Mouse (Mus musculus): ENCODE results near the gene Wdfy4. TPM values are rescaled to one million over a fixed set of nuclear protein-coding genes. Genes with fewer than 3 reads are reported as not detected.

Wdfy4 gene
- polyA plus RNA-seq, 1 experiment = 19.4 TPM

DNA sequence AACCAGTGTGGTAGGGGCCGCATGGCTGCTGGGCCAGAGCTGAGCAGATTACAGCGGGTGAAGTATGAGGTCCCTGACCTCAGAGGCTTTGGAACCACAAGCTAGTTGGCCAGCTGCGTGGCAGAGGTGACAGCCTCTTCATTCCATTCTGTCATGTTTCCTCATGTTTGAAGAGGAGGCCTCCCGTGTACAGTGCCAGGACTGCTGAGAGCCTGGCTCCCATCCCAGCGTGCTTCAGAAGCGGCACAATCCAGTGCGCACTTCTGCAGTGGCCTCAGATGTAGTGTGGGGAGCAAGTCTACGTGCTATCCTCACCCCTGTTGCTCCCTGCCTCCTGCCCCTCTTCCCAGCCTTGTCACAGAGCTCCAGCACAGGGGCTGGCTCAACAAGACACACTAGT, 228.8 kb downstream of the Wdfy4 start:
- no peak for DNase-seq
- 84% methylated on average over 8 of the region's 8 CpGs for WGBS
- no peak for TF ChIP-seq CTCF (IDR thresholded peaks at IDR 0.05; ENCODE audit: borderline replicate concordance, control insufficient read depth, extremely low read depth, insufficient read depth, low read length, poor library complexity)
- TF ChIP-seq POLR2A (IDR thresholded peaks at IDR 0.05; ENCODE audit: control insufficient read depth, extremely low read depth, insufficient read depth, low read length, poor library complexity) = no peak

DNA sequence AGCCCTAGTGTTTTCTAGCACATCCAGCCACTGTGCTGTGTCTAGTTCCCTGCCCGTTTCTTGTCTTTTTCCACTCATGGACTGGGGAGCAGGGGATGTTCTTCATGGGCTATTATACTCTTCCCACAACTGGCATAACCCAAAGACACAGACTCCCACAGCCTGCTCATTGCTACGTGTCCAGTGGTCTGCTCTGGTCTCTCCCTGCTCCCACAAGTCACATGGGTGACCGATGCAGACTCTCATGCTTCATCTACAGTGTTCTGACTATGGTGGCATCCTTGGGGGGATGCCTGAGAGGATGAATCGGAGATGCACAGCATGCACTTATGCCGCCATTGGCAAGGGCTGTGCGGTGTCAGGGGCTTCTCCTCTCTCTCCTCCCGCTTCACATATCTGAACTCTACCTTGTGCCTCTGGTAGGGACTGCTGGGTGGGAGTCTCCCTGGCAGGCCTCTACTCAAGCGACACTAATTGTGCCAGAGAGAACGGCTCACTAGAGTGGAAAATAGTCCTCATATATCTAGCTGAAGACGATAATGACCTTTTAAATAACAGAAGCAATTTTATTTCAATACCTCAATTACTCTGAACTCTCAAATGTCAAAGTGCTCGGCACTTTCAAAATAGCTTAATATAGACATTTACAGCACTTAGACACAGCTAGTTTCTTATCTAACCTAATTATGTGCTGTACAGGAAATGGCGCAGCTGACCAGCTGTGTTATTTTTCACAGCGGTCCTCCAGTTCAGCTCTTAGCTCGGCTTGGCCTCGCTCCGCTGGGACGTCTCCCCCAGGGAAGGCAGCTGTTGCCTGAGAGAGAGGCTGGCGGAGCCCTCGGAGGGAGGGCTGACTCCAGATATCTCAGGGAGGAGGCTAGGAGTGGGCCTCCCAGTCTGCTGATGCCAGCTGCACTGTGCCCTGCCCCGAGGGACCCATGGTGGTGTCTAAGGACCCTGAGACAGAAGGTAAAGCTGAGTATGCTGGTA, 234.7 kb downstream of the Wdfy4 start:
- Histone ChIP-seq H3K4me1 (replicated peaks; ENCODE audit: control insufficient read depth, insufficient read depth, low read length) (no peaks in the 10 kb centered on the region), H3K27me3 (ENCODE audit: control insufficient read depth, insufficient read depth, low read length) (no peaks in the 10 kb centered on the region), H3K4me3 (ENCODE audit: control insufficient read depth, insufficient read depth, low read length) (no peak overlapping the region), H3K36me3 (ENCODE audit: control insufficient read depth, insufficient read depth, low read length) (no peaks in the 10 kb centered on the region), H3K27ac (ENCODE audit: control insufficient read depth, insufficient read depth, low read length) (no peak overlapping the region)
- TF ChIP-seq POLR2A (IDR thresholded peaks at IDR 0.05; ENCODE audit: control insufficient read depth, extremely low read depth, insufficient read depth, low read length, poor library complexity) = no peak
- TF ChIP-seq CTCF (IDR thresholded peaks at IDR 0.05; ENCODE audit: borderline replicate concordance, control insufficient read depth, extremely low read depth, insufficient read depth, low read length, poor library complexity) = no peak
- 61% methylated on average over 20 of the region's 20 CpGs for WGBS
- DNase-seq = no peak

More for the DNA sequence above, 228.8 kb downstream of the Wdfy4 start:
- no peak overlapping the region for H3K4me3 ChIP-seq (ENCODE audit: control insufficient read depth, insufficient read depth, low read length)
- H3K36me3 ChIP-seq (ENCODE audit: control insufficient read depth, insufficient read depth, low read length) = no peaks in the 10 kb centered on the region
- no peak overlapping the region for H3K27ac ChIP-seq (ENCODE audit: control insufficient read depth, insufficient read depth, low read length)
- no peaks in the 10 kb centered on the region for H3K27me3 ChIP-seq (ENCODE audit: control insufficient read depth, insufficient read depth, low read length)
- no peaks in the 10 kb centered on the region for H3K4me1 ChIP-seq (replicated peaks; ENCODE audit: control insufficient read depth, insufficient read depth, low read length)

DNA sequence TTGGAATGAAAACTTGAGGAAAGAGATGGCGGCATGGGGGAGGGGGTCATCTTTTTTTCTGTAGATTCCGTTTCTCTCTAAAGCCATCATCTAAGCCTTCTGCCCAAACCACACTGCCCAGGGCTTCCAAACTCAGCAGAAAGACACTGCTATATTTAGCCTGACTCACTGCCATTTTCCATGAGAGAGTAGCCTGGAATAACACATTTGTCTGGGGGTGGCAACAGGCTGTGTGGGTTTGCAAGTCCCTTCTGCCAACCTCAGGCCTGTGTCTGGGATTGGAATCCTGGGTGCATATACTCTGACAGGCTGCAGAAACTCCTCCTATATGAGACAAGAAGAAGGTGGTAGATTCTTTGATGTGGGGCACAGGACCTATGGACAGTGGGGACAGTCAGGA, 237.8 kb downstream of the Wdfy4 start:
- DNase-seq = no peak
- Histone ChIP-seq H3K4me3 (ENCODE audit: control insufficient read depth, insufficient read depth, low read length) (no peak overlapping the region), H3K4me1 (replicated peaks; ENCODE audit: control insufficient read depth, insufficient read depth, low read length) (no peaks in the 10 kb centered on the region), H3K27ac (ENCODE audit: control insufficient read depth, insufficient read depth, low read length) (no peak overlapping the region), H3K36me3 (ENCODE audit: control insufficient read depth, insufficient read depth, low read length) (no peaks in the 10 kb centered on the region), H3K27me3 (ENCODE audit: control insufficient read depth, insufficient read depth, low read length) (no peaks in the 10 kb centered on the region)
- TF ChIP-seq CTCF (IDR thresholded peaks at IDR 0.05; ENCODE audit: borderline replicate concordance, control insufficient read depth, extremely low read depth, insufficient read depth, low read length, poor library complexity) = no peak
- no peak for TF ChIP-seq POLR2A (IDR thresholded peaks at IDR 0.05; ENCODE audit: control insufficient read depth, extremely low read depth, insufficient read depth, low read length, poor library complexity)
- WGBS = 95% methylated on average over 2 of the region's 2 CpGs

DNA sequence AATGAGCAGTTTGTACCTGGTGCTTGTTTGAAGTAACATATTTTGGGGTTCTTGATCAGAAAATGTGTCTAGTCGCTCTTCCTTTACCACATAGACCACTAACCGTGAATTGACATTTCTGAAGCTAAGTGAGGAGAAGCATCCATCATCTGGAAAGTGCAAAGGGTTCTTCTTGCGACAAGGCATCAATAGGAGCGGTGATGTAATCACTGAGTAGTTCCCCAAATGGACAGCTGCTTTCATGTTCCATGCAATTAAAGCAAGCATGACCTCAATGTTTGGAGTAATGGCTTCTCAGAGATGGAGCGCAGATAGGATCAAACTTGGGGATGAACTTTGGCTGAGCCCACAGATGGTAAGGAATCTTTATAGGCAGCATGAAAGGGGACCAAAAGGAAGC, 246.1 kb downstream of the Wdfy4 start:
- H3K4me3 ChIP-seq (ENCODE audit: control insufficient read depth, insufficient read depth, low read length) = no peak overlapping the region
- no peaks in the 10 kb centered on the region for H3K4me1 ChIP-seq (replicated peaks; ENCODE audit: control insufficient read depth, insufficient read depth, low read length)
- H3K36me3 ChIP-seq (ENCODE audit: control insufficient read depth, insufficient read depth, low read length) = no peaks in the 10 kb centered on the region
- TF ChIP-seq POLR2A (IDR thresholded peaks at IDR 0.05; ENCODE audit: control insufficient read depth, extremely low read depth, insufficient read depth, low read length, poor library complexity) (no peak), CTCF (IDR thresholded peaks at IDR 0.05; ENCODE audit: borderline replicate concordance, control insufficient read depth, extremely low read depth, insufficient read depth, low read length, poor library complexity) (no peak)
- no peak for DNase-seq
- 42% methylated on average over 5 of the region's 5 CpGs for WGBS
- no peaks in the 10 kb centered on the region for H3K27me3 ChIP-seq (ENCODE audit: control insufficient read depth, insufficient read depth, low read length)
- no peak overlapping the region for H3K27ac ChIP-seq (ENCODE audit: control insufficient read depth, insufficient read depth, low read length)

DNA sequence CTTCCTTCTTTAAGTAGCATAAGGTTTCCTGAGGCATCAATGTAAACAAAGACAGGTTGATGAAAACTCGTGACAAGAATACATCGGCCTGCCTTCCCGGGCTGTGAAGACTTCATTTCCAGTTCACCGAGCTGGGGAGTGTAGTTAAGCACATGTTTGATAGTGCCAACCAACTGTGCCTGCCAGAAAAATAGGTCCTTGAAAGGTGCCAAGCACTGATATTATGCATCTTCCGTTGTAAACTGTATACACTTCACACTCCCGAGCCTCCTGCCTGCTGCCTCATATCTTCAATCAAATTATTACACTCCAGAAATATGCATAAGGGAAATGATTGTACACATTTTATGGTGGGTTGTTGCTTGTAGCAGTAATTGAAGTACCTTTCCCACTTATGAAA, 251.2 kb downstream of the Wdfy4 start:
- no peaks in the 10 kb centered on the region for H3K27me3 ChIP-seq (ENCODE audit: control insufficient read depth, insufficient read depth, low read length)
- TF ChIP-seq CTCF (IDR thresholded peaks at IDR 0.05; ENCODE audit: borderline replicate concordance, control insufficient read depth, extremely low read depth, insufficient read depth, low read length, poor library complexity) = no peak
- no peak for TF ChIP-seq POLR2A (IDR thresholded peaks at IDR 0.05; ENCODE audit: control insufficient read depth, extremely low read depth, insufficient read depth, low read length, poor library complexity)
- H3K27ac ChIP-seq (ENCODE audit: control insufficient read depth, insufficient read depth, low read length) = no peak overlapping the region
- WGBS = 86% methylated on average over 6 of the region's 6 CpGs
- H3K4me3 ChIP-seq (ENCODE audit: control insufficient read depth, insufficient read depth, low read length) = no peak overlapping the region
- no peaks in the 10 kb centered on the region for H3K36me3 ChIP-seq (ENCODE audit: control insufficient read depth, insufficient read depth, low read length)
- DNase-seq = no peak
- H3K4me1 ChIP-seq (replicated peaks; ENCODE audit: control insufficient read depth, insufficient read depth, low read length) = no peaks in the 10 kb centered on the region

DNA sequence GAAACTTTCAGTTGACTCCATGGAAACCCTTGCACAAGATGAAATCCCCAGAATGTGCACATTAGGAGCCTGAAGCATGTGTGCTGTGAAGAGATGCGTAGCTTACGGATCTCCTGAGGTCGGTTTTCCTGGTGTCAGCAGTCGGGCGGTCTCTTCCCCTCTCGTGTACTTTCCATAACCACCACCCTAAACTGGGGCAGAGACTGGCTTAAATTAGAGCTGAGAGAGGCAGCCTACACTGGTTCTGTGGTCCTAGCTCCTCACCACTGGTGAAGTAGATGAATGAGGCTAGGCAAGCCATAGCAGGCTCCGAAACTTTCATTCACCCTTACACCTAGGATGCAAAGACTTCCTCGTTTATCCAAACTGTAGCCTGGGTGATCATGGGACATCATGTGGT, 253.1 kb downstream of the Wdfy4 start:
- DNase-seq = no peak
- Histone ChIP-seq H3K27me3 (ENCODE audit: control insufficient read depth, insufficient read depth, low read length) (no peaks in the 10 kb centered on the region), H3K27ac (ENCODE audit: control insufficient read depth, insufficient read depth, low read length) (no peak overlapping the region), H3K4me1 (replicated peaks; ENCODE audit: control insufficient read depth, insufficient read depth, low read length) (no peaks in the 10 kb centered on the region), H3K4me3 (ENCODE audit: control insufficient read depth, insufficient read depth, low read length) (no peak overlapping the region), H3K36me3 (ENCODE audit: control insufficient read depth, insufficient read depth, low read length) (no peaks in the 10 kb centered on the region)
- TF ChIP-seq POLR2A (IDR thresholded peaks at IDR 0.05; ENCODE audit: control insufficient read depth, extremely low read depth, insufficient read depth, low read length, poor library complexity) (no peak), CTCF (IDR thresholded peaks at IDR 0.05; ENCODE audit: borderline replicate concordance, control insufficient read depth, extremely low read depth, insufficient read depth, low read length, poor library complexity) (no peak)
- 66% methylated on average over 8 of the region's 8 CpGs for WGBS

Measured in thymus, adult 2 months (tissue).